Mouse (Mus musculus) R1 (cell line): Measurements from ENCODE around the gene Muc13.

ENCODE experiments used
- DNase-seq: peaks from one replicate; pipeline ENCODE4 v3.0.0-alpha.2; 2018; ENCODE audit warnings: low read depth, low spot score

The Muc13 gene

DNA sequence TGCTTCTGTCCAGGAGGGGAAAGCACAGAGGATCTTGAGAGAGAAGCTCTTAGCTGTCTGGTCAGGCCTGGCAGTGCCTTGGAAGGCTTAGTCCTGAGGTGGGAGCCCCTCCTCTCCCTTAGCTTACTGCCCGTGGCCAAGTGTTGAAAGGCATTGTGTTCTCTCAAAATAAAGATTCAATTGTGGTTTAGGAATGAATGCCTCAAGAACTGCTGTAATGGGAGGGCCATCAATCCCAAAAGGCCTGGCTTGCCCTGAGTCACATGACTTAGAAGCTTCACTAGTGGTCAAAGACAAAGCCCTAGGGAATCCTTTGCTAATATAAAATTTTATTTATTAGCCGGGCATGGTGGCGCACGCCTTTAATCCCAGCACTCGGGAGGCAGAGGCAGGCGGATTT lies 30.8 kb downstream of the Muc13 start:
- no peak for DNase-seq

DNA sequence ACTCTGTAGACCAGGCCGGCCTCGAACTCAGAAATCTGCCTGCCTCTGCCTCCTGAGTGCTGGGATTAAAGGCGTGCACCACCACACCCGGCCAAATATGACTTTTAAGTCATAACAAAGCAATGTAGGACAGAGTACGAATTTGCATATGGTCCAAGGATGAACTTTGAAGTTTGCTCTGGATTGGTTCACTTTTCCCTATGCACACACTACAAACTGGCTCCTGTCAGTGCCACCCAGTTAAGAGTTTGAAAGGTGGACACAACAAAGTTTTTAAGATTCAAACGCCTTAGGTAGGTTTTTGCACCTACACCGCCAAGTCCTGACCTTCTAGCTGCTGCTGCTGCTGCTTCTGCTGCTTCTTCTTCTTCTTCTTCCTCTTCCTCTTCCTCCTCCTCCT lies 34.7 kb downstream of the Muc13 start:
- DNase-seq: no peak

DNA sequence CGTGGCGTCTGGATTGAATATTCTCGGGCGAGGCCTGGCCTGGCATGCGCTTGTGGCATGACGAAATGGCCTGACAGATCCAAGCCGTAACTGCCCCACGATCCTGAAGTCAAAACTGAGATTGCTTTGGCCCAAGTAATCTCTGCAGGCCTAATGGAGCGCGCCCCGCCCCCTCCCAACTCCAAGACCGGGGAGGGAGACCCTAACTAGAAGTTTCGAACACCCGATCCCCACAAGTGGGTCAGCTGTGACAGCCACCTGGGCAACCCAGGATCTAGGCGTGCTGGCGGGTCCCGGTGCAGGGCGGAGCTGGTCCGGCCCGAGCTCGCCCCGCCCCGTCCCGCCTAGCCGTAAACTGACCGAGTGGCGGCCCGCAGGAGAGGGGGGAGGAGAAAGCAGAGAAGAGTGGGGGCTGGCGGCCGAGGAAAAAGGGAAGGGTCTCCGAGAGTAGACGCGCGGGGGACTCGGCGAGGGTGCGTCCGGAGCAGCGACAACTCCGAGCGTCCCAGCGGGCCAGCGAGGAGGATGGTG lies 35.5 kb downstream of the Muc13 start, which contains the start of gene Itgb5:
Gene Itgb5, plus strand, starts transcription at position 365 of the 531 bp plus-strand sequence.
- peak; percentile 72 for DNase-seq

DNA sequence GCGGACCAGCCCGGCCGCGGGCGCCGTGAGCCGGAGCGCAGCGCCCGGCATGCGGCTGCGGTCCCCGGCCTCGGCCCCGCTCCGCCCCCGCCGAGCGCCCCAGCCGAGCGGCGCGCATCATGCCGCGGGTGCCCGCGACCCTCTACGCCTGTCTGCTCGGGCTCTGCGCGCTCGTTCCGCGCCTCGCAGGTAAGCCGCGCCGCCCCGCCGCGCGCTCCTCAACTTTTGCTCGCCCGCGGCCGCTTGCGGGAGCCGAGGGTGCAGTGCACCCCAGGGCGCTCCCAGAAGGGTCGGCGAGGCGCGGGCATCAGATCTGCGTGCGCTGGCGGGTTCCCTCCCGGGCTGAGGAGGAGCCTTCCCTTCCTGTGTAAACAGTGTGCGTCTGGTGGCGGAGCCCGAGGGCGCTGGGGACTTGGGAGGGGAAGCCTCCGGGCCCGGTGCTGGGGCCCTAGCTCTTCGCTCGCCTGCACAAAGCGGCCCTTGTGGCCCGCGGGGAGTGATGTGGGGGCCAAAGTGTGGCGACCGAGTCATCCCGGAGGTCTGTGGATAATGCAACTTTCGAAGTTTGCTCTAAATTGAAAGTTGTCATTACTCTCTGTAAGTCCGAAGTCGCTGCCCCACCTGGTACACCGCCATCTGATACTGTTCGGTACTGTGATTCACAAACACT lies 36.1 kb downstream of the Muc13 start:
- DNase-seq: peak; percentile 75

DNA sequence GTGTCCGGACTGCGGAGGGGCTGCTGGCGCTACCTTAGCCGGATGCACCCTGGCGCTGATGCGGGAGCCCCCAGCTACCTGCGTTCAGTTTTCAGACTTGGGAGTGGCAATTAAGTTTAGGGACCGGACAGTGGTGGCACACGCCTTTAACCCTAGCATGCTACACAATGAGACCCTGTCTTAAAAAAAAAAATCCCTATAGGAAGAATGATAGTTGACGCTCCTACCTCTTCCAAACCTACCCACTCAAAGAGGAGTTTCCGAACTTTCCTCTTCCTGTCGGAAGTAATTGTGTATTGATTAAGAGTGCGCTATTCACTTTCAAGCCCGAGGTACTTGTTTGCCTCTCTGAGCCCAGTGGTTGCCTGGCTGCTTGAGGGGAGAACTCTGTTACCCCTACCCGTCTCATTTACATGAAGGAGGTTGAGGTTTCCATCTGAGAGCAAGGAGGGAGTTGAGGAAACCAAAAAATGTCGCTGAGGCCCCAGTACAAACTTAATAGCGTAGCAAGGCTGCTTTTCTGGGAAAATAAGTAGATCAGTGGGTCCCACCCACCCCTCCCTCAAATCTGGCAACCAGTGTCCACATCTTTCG lies 36.8 kb downstream of the Muc13 start:
- peak; percentile 58 for DNase-seq

DNA sequence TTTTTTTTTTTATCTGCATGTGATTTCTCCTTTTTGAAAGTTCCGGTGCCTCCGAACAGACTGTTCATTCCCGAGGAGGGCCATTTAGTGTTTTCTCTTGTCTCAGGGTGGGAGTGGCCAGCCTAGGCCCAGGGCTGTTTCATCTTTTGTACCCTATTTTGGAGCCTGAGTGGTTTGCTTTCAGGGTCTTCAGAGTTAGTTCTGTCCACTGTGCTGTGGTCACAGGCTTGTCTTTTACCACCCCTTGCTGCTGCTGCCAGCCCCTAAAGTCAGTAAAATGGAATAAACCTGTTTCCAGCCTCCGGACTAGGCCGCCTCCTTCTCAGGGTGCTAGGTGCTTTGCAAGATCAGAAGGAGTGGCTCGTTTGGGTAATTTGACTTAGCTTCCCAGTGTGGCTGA lies 38.2 kb downstream of the Muc13 start:
- no peak for DNase-seq

DNA sequence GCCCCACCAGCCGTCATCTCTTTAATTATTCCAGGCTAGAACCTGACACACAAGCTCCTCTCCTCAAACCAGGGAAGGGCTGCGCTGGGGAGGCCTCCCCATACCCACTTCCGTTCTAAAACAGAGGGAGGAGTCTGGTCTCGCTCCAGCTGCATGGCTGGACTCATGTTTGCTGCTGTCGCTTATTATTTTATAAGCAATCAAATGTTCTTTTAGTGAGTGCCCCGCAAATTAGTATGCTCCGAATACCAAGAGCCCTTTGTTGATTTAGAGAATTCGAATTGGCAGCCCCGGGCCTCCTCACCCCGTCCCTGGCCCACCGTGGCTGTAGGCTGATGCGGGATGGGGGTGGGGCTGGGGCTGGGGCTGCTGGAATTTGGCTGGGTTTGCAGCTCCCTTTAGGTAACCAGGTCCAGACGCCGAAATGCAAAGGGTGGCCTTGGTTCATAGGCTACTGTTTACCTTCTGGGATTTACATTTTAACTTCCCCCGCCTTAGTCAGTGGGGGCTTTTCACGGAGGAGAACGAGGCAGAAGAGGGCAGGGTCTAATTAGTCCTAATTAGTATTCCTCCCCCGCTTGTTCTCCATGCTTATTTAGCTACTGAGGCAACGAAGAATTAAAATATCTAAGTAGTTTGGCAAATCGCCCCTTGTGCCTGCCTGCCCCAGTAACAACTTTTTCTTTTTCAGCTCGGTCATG lies 39.0 kb downstream of the Muc13 start:
- DNase-seq: peak; percentile 68

DNA sequence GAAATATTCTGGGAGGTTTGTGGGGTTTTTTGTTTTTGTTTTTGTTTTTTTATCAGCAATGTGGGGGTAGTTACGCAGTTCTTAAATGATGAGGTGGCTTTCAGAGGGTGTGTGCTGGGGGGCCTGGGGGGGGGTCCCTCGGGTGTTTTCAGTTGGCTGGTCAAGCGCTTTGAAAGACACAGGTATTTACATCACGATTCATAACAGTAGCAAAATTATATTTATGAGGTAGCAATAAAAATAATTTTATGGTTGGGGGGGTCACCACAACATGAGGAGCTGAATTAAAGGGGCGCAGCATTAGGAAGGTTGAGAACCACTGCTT lies 39.6 kb downstream of the Muc13 start:
- no peak for DNase-seq

DNA sequence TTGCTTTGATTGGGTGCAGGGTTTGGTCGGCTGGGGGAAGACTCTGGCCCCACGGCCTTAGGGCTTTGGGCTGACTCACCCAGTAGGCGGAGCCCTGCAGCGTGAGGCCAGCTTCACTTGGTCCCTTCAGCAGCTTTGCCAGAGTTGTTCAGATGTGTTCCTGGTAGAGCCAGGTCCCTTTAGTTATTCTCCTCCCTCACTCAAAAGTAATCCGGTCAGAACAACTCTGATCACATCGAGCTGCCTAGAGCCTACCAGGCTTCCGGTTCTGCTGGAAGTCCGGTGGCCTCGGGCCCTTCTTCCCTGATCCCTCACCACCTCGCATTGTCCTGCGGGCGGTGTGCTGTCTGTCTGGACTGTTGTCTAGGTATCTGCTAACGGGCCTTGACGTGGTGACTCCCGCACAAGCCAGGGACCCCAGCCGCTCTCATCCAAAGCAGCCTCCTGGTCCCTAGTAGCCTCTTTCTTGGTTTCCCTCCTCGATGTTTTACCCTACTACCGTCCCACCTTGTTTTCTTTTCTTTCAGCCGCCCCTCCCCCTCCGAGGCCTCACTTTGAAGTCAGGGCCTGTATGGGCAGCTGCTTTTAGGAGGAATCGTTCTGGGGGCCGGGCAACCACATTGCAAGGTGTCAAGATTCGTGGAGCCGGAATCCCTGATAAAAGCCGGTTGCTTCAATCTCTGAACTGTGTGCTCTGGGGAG lies 40.1 kb downstream of the Muc13 start:
- DNase-seq: peak; percentile 72

DNA sequence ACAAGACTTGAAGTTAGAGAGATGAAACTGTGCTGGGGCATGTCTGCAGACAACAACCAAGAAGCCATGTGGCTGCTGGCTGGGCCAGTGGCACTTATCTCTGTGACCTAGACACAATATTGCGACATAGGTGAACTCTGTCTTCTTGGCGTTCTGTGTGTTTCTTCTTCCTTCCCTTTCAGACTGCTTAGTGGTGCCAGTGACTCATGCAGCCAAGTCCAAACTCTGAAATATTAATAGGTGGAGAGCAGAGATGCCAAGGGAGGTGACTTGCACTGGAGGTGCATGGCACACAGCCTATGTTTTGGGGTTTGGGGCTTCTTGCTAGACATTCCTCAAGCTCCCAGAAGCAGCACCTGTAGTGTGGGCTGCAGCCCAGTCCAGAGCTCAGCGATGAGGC lies 42.8 kb downstream of the Muc13 start:
- no peak for DNase-seq

DNA sequence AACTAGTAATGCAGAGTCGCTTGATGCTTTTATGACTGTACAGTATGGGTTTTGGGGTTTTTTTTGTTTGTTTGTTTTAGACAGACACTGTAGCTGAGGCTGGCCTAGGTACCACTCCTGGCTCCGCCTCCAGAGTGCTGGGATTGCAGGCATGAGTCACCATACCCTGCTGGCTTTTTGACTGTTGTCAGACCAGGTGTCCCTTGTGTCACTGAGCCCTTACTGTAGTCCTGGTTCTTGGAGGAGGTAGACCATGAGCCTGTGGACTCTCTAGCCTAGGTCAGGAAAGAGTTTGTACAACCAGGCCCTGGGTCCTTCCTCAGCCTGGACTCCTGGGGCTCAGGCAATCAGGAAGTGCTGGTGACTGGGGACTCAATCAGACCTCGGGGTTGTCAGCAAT lies 43.4 kb downstream of the Muc13 start:
- no peak for DNase-seq

DNA sequence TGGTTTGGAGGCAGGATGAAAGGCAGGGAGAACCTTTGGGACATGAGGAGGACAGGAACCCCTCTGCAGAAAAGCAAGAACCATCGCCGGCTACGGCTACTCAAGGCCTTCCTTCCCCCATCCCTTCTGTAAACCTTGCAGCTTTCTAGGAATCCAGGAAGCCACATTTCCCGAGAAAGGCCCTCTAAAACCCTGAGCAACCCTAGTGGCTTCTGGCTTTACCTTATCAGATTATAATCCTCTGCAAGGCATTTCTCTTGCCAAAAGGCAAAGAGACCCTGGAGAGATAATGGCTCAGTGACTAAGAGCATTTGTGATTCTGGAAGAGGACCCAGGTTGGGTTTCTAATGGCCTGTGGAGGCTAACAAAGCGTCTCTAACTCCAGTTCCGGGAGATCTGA lies 46.8 kb downstream of the Muc13 start:
- DNase-seq: peak; percentile 40

DNA sequence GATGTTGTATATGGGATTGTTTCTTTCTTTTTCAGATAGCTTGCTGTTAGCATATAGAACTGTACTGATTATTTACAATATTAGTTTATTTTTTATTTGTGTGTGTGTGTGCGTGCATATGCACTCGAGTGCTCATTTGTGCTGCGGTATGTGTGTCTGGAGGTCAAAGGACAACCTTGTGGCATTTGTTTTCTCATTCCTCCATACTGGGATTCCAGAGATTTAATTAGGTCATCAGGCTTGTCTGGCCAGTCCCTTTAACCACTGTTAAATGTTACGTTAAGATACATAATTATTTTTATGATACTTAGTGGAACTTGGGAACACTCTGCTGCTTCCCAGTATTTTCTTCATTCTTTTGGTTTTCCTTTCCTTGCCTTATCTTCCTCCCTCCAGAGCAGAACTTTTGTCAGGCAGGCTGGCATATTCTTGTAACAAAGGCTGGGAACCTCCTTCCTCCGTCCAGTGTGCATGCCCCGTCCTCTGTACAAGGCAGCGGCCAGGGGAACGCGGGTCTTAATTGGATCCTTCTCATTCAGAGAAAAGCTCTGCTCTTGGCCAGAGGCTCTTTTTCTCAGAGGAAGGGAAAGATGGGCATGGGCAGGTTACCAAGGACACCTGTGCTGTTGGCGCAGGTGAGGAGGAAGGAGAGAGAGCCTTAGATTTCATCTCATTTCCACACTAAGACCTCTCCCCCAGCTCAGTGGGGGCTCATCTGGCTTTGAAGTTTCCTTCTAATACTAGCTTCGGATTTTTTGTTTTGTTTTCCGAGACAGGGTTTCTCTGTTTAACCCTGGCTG lies 48.4 kb downstream of the Muc13 start:
- no peak for DNase-seq

DNA sequence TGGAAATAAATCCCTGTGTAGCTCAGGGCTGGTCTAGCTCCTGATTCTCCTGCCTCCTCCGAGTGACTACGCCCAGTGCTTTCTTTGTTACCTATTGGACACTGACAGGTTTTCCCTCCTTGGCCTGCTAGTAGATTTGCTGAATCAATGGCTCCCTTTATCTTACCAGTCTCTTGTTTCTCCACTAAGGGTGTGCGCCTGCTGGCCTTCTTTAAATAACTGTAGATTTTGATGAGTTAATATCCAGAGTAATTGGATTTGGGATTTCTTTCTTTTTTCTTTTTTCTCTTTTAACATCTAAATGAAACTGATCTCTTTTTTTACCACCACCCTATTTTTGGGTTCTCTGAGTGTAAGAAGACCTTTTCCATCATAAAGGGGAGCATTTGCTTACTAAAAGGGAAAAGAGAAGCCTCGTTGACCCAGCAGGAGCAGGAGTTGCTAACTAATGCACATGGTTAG lies 50.3 kb downstream of the Muc13 start:
- peak; percentile 98 for DNase-seq

DNA sequence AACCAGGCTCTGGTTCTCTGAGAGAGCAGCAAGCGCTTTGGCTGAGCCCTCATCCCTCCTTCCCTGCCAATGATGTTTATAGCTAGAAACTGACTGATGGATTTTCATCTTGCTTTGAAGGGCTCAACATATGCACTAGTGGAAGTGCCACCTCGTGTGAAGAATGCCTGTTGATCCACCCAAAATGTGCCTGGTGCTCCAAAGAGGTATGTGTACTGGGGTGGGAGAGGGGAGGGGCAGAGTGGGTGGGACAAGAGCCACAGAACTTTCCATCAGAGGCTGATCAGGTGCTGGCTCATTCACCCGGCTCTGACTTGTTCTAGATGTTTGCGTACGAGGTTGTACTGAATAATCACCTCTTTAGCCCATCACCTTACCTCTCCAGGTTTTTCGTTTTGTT lies 51.0 kb downstream of the Muc13 start:
- DNase-seq: peak; percentile 81

DNA sequence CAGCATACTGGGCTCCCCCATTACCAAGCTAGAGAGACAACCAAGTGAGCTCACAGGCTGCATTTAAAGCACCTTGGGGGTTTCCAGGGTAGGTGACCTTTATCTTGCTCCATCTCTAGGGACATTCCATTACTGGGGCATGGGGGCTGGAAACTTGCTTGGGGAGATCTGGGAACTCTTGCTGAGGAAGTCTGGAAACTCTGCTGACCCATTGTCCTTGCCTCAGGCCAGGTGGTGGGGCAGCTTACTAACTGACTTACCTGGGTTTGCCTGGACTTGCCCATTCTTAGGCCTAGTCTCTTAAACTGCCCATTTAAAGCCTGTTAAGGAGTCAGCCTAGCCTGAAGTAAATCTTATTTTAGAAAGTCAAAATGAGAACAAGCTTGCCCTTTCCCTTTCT lies 59.4 kb downstream of the Muc13 start:
- DNase-seq: no peak

DNA sequence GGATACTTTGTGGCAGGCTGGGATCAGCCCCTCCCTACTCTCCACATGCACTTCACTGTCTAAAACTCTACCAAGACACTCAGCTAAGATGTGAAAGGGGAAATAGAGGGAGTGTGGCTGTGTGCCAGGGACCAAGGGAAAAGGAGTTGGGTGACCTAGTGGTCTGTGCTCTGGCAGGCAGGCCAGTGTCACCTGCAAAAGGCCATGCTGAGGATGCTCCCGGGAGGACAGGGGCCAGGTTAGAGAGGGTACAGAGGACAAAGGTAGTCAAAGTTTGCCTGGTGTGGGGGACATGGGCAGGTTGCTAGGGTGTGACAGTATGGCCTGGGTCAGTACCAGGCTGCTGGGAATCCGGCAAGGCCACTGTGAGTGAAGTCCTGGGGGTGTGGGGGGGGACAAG lies 64.9 kb downstream of the Muc13 start:
- DNase-seq: no peak

DNA sequence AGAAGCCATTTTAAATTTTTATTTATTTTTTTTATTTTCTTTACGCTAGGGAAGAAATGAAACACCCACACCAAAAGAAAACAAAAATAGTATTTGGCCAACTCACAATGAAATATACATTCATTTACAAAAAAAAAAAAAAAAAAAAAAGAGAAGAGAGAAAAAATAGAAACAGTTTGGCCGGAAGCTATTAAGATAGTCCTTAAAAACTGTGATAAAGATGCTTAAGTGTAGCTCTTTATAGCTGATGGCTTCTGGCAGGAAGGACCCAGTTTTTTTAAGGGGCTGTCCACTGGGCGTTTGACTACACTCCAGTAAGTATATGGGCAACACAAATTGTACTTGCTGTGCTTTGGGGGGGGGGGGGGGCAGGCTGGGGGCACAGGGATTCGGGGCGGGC lies 65.5 kb downstream of the Muc13 start:
- DNase-seq: no peak

DNA sequence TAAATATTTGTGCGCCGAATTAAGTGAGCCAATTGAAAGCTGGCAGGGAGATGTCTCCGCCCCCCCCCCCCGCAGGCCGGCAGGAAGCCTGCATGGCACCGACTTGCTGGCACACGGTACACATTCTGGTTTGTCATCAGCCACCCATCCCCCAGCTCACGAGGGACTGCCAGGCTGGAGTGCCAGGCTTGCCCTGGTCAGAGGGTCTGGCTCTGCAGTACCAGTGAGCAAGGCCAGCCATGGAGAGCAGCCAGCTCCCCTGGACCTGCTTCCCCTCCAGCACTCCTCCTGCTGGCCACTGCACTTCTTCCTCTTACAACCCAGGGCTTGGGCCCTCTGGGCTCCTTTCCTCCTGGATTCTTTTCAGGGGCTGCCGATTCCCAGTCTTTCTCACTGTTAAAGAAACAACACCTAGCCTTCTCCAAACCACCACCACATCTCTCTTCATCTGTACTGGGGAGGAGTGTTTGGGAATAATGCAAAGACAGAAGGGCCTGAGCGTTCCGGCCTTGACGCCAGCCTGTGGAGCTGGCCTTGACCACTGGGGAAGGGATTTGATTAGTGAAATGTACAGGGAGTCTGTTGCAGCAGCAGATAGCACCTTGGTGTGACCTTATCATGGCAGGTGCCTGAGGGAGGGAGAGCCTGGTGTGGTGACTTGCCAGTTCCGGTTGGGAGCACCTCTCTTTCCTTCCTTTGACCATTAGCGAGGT lies 66.3 kb downstream of the Muc13 start:
- no peak for DNase-seq

DNA sequence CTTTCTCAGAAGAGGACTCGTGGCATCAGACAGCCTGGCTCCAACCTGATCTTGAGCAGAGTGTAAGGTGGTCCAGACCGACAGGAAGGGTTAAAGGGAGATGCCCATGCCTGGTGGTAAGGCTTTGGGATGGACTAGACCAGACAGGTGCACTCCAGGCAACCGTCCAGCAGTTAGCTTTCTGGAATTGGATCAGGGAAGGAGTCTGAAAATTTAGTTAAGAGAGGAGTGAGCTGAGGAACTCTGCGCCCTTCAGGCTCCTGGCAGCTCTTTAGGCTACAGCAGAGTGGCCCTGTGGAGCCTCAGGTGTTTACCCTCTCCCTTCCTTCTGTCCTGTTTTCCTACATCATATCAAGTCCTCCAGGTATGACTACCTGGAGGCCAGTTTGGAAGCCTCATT lies 68.6 kb downstream of the Muc13 start:
- DNase-seq: no peak
